Mouse (Mus musculus) retina, postnatal 1 day (tissue): ENCODE data around the gene Prdm5.

Experiments
- DNase-seq: peaks from one replicate; pipeline ENCODE4 v3.0.0-alpha.2; 2012

The Prdm5 gene

DNA sequence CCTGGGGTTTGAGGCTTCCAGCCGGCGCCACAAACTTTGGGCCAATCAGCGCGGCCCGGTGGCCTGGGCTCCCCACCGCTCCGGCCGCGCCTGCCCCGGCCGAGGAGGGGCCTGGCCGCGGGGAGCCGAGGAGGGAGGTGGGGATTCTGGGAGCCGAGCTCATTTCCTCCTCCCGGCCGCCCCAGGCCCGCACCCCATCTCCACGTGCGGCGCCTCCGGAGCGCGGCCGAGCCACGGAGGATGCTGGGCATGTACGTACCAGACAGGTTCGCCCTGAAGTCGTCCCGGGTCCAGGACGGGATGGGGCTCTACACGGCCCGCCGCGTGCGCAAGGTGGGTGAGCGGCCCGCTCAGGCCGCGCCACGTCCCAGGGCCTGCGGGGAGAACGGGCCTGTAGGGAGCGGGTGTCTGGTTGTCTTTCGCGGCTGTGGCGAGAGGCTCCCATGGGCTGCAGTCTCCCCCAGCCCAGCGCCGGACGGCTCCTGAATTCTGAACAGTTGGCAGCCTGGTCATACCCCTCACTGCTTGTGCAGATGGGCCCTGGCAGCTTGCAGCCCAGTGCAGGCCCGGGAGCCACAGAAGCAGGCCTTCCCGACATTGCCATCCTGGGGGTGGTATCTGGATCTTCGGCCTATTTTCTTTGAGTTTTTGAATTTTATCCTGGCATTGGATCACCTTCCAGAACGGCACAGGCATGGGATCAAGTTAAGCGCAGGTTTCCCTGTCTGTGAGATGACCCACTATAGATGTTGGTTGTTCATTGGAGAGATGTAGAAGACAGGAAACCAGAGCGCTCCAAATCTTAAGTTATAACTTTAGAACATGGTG is at the start of gene Prdm5:
TSS of gene Prdm5 (plus strand) at position 128 of the 828 bp plus-strand sequence.
- peak; percentile 74 for DNase-seq

DNA sequence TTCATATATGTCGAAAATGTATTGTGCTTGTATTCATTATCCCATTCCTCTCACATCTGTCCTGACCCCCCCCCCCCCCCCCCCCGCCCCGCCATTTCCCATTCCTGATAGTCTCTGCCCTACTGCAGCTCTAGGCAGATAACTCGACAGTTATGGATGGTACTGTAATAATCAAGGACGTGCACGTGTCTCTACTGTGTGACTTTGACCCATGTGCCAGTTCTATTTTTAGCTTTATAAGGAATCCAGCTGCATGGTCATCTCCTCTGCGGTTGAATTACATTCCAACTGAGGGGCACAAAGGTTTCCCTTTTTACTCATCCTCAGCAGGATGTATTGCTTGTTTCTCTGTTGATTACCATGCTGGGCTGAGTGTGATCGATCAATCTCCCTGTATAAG is 39.3 kb upstream of the Prdm5 start:
- DNase-seq, result no peak

DNA sequence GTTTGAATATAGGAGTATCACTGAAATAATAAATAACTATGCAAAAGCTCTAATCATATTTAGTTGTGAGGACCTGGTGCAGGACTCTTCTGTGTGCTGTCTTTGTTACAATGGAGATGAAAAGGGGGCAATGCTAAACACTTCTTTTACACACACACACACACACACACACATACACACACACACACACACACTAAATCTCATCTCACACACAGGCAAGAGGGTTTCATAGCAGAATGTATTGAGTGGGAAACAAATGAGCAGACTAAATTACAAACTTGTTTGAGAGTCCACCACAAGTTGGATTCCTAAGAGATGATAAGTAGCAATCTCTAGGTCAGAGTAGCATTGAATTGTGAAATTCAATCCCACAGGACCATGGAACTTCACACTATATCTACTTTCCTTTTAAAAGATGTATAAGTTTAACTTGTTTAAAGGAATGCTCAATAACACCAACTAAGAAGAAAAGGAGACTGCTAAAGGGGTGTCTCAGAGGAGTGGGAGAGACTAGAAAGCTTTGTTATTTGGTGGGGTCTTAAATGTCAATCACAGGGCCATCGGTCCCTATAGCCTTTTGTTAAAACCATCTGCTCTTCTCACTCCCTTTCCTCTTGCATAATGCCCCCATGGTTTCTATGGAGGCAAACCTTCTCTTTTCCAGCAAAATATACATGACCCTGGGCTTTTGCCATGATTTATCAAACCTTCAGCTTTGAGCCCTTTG is 35.5 kb upstream of the Prdm5 start:
- no peak for DNase-seq

DNA sequence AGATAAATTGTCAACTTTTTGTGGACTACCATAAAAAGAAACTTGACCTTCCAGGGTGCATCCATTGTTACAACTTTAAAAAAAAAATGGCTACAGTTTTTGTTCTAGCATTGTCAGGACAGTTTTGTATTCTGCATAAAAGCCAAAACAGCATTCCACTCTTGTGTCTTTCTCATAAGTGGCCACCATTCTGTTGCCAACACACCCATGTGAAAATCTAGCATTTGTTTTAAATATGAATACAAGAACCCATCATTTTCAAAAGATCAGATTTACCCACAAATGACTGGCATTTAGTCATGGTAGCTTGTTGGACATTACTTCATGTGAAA is 35.0 kb upstream of the Prdm5 start:
- no peak for DNase-seq

DNA sequence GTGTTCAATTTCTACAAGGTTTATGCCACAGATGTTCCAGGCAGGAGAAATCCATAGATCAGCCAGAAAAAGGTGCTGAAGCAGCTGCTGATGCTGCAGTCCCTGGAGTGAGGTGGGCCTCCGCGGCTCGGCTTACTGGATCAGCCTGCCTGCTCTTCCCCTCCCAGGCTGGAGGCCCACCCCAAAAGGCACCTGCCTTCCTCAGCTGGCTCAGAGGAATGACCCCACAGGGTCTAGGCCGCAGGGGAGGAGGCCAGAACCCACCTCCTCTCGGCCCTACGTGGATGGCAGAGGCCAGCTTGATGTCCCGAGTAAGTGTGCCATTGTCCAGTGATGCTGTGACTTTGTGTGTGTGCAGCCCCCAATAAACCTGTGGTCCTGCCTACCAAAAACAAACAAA is 20.6 kb upstream of the Prdm5 start:
- DNase-seq, result no peak

DNA sequence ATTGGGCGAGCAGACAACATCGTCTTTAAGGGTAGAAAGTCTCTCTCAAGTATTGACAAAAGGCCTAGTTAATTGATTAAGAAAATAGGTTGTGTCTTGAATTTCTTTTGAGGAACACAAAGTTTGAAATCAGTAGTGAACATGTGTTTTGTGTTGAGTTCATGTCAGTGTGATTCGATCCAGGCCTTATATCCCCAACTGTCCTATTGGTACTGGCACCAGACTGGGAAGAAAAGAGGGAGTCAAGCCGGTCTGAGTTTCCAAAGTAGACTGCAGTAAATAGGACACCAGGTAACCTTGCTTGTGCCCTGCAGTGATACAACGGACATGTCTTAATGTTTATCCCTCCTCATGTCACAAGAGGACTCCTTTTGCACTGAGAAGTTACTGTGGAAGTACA is 19.6 kb upstream of the Prdm5 start:
- no peak for DNase-seq

DNA sequence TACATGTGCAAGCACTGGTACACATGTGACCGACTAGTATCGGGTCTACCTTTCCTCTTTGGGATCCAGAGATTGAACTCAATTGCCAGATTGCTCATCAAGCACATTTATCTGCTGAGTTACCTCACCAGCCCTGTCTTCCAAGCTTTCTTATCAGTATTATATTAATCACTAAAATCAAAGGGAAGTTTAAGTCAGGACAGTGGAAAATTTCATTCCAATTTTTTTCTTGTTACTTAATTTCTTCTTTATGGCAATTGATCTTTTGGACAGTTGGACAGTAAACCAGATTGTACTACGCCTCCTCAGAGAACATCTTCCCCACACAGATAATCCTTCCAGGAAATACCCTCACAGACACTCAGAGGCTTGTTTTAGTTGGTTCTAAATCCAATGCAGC is 18.7 kb upstream of the Prdm5 start:
- DNase-seq, result no peak

DNA sequence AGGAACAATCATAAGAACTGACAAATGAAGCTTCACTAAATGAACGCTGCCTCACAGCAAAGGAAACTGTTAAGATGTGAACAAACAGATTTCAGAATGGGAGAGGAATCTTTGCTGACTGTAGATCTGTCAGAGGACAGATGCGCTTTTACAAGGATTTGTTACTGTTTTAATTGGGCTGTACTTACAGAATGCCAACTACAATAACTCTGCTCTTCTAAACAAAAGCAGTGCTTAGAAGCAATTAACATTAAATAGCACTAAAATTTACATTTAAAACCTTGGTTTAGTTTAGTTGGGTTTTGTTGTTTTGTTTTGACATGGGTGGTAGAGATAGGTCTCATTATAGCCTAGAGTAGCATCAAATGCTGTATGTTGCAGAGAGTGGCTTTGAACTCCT is 14.3 kb upstream of the Prdm5 start:
- no peak for DNase-seq

GRCm38 (mm10) chr6:65765057-65765456 is 13.7 kb upstream of the Prdm5 start:
- peak; percentile 7 for DNase-seq

DNA sequence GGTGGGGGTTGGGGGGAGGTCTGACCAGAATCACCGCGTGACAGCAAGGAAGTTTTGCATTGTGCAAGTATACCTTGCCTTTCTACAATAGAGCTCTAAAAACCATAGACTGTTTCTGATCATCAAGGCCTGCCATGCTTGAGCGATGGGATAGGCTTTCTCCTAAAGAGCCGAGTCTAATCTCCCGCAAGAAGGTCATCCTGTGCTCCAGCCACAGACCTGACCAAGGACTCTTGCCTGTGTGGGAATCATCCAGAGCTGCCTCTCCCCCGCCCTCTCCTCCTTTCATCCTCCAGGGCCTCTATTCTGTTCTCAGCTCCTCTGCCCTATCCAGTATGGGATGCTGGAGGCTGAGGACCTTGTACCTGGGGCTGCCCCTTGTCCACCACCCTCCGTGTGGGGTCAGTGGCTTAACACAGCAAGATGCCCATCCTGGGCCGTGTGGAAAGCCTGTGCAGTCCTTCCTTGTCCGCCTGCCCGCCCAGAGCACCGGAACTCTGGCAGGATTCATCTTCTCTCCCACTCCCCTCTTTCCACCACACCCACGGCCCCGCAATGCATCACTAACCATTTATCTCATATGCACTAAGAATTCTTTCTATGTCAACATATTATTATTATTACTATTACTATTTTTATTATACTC is 12.9 kb upstream of the Prdm5 start:
- DNase-seq, result no peak

DNA sequence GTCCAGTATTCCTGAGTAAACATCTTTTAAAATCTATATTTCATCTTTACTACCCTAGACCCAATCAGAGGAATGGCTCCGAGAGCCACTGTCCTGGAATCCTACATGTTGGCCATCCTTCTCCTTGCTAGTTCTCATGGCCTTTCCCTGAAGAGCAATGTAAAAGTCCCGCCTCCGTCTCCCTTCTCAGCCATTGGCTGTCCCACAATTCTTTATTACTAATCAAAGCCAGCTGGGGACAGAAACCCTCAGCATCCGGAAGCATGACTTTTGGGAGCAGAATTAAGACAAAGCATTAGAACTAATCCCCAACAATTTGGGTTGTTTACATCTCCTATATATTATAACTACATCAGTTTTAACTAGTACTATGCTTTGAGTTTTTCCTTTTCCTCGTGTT is 10.9 kb upstream of the Prdm5 start:
- no peak for DNase-seq

GRCm38 (mm10) chr6:65773566-65773965 is 5.2 kb upstream of the Prdm5 start:
- no peak for DNase-seq

DNA sequence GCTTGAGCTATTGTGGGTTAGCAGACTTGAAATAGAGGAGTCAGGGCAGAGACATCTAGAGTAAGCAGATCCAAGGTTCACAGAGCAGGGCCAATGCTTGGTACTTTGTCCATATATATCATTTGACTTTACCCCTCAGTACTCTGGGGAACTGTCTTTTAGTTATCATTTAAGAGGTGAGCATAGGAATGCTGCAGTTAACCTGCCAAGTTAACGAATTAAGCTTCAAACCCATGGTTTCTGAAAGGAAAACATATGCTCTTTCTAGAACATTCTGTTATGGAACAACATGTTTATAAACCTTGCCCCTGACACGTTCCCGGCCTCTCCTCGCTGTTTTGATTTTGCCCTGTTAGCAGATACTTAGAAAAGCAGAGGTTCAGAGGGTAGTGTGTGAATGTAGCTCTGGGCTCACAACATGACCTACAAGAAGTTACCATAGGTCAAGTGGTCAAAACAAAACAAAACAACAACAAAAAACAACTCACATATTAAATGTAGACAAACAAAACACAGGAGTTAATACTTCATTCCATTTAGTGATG is 973 bp downstream of the Prdm5 start:
- no peak for DNase-seq

GRCm38 (mm10) chr6:65781441-65781840 is 2.7 kb downstream of the Prdm5 start:
- no peak for DNase-seq

DNA sequence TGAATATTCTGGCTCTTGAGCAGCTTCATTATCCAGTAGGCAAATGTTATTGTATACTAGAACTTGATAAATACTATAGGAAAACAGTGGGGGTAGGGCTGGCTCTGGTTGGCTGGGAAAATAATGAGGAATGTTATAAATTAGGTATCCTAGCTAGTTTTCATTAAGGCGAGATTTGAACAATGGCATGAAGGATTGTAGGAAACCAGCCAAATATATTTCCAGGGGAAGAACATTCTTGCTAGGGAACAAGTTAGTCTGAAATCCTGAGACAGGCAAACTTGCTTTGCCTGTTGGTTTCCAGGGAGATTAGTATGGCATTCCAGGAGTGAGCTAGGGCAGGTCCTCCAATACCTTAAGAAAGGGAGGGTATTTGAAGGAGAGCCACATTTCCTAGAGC is 4.9 kb downstream of the Prdm5 start:
- no peak for DNase-seq

DNA sequence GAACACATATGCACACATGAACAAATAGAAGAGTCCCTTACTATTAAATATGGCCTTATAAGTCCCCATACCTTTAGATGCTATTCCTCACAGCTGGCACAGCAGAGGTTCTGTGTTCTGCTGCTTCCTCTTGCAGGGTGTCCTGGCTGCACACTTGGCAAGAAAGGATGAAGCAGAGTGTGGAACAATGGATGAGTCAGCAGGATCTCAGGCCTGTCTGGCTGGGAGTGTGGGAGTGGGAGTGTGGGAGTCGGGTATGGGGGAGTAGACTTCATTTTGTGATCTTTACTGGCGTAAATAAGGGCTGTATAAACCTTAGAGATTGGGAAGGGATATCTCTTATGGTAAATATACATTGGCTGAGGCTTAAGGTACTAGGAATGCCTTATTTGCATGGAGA is 14.1 kb downstream of the Prdm5 start:
- no peak for DNase-seq

- no peak for DNase-seq
Observed at GRCm38 (mm10) chr6:65796552-65796951, 17.8 kb downstream of the Prdm5 start.

DNA sequence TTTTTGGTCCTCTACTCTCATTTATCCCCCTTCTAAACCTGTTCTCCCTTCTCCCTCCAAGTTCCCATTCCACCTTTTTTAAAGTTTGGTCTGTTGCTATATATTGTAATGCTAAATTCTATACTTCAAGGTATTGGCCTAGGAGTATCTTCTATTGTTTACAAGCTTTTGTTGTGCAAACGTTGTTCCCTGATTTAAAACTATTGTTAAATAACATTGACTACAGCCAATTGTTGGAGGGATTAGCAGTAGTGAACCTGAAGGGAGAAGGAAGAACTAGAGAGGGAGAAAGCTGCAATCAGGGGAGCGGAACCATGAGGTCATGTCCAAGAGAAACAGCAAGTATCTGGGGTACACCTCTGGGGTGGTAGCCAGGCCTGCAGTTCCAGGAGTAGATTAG is 18.5 kb downstream of the Prdm5 start:
- DNase-seq, result no peak

DNA sequence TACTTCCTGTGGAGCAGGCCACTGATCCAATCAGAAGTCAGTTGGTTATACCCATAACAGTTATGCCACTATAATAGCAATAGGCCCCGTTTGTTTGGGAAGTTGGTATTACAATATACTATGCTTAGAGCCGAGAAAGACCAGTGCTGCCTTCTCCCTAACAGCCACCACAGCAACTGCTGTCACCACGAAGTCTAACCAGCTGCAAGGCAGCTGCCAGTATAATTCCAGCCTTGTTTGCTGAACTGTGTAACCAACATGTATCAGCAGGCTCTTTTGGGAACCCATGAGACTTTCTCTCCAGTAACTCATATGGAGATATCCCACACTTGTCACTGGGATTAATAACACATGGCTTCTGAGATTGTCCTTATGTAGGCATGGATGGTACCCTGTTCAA is 19.6 kb downstream of the Prdm5 start:
- DNase-seq, result no peak

DNA sequence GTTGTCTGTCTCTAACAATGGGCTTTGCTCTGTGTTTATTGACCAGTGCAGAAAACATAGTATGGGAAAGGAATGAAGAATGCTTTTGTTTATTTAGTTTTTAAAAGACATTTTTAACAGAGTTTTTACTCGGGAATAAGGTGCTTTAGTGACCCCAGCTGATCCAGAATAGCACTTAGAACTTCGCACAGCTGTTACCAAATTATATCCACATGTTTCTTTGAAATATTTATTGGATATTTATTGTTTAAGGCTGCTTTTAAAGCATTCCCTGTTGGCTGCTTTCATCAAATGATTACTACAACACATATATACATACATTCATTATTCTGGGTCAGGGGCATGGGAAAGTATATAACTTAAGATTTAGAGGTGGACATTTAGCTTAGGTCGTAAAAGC is 32.9 kb downstream of the Prdm5 start:
- DNase-seq, result no peak

- DNase-seq, result no peak
Observed at GRCm38 (mm10) chr6:65818039-65818747, 39.4 kb downstream of the Prdm5 start.

GRCm38 (mm10) chr6:65828656-65829055 is 49.9 kb downstream of the Prdm5 start:
- no peak for DNase-seq

DNA sequence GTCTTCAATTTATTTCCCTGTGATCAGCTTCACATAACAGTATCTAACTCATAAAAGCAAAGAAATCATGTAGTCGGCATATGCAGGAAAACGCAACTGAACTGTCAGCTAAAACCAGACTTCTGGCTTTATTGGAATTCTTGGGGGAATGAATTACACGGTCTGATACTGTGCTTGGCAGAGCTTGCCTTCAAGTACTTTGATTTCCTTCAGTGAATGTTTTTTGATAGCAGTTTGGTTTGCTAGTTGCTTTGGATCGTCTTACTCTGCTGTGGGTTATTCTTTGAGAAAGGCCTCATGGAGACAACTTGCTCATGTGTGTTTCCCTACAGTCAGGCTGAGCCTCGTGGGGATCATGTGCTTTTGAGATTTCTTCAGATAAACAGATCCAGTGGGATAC is 52.7 kb downstream of the Prdm5 start:
- no peak for DNase-seq
